Mouse (Mus musculus) midbrain, embryonic 14.5 days (tissue): ENCODE data around the gene Haus6. TPM values are rescaled to one million over a fixed set of nuclear protein-coding genes. Genes with fewer than 3 reads are reported as not detected.

ENCODE experiments used
- ATAC-seq: fragments of 200-750 bp; cut with Nextera tagmentation; 2 replicates; pipeline ENCODE4 v1.8.0; 2017; ENCODE audit warnings: moderate number of reproducible peaks, moderate library complexity; ENCODE audit not compliant: low FRiP score, low TSS enrichment
- DNase-seq: peaks from one replicate; pipeline ENCODE4 v3.0.0-alpha.2; 2015
- H3K27ac ChIP-seq: fragments of 300-500 bp; sonication (generic); replicated peaks from 2 replicates; pipeline ENCODE4 v1.5.1; 2014; ENCODE audit warnings: mild to moderate bottlenecking, low read depth, low read length, moderate library complexity
- H3K27me3 ChIP-seq: fragments of 300-500 bp; sonication (generic); 2 replicates; pipeline ENCODE4 v1.6.1; 2014; ENCODE audit warnings: low read length, control low read depth, mixed read lengths; ENCODE audit not compliant: control insufficient read depth, insufficient read depth
- H3K36me3 ChIP-seq: fragments of 300-500 bp; sonication (generic); 2 replicates; pipeline ENCODE4 v1.6.1; 2014; ENCODE audit warnings: low read length, control low read depth; ENCODE audit not compliant: control insufficient read depth, insufficient read depth
- H3K4me1 ChIP-seq: fragments of 300-500 bp; sonication (generic); 2 replicates; pipeline ENCODE4 v1.6.1; 2014; ENCODE audit warnings: mild to moderate bottlenecking, antibody characterized with exemption, low read length, control low read depth; ENCODE audit not compliant: control insufficient read depth, insufficient read depth
- H3K4me2 ChIP-seq: fragments of 300-500 bp; sonication (generic); 2 replicates; pipeline ENCODE4 v1.6.1; 2014; ENCODE audit warnings: mild to moderate bottlenecking, low read length, moderate library complexity
- H3K4me3 ChIP-seq: fragments of 300-500 bp; sonication (generic); replicated peaks from 2 replicates; pipeline ENCODE4 v1.5.1; 2014; ENCODE audit warnings: low read depth, low read length
- H3K9ac ChIP-seq: fragments of 300-500 bp; sonication (generic); replicated peaks from 2 replicates; pipeline ENCODE4 v1.6.1; 2014; ENCODE audit warnings: mild to moderate bottlenecking, low read length, moderate library complexity
- H3K9me3 ChIP-seq: fragments of 300-500 bp; sonication (generic); 2 replicates; pipeline ENCODE4 v1.6.1; 2016; ENCODE audit warnings: low read length, control low read depth, mixed read lengths; ENCODE audit not compliant: control insufficient read depth
- WGBS: fragments of 180-500 bp; shearing (Covaris S2); extraction: QIAGEN DNeasy Blood & Tissue Kit; methylation state at CpG from one replicate; pipeline ENCODE4 v1.1.7; 2014; 5-methylcytosine and 5-hydroxymethylcytosine counted together
- polyA plus RNA-seq: library from polyadenylated mRNA; unstranded; fragments of >200 nt; fragmentation: Nextera tagmentation; extraction: Ambion mirVana; gene quantifications from 2 replicates; pipeline ENCODE4 v1.2.1, GENCODE M21; 2014

Haus6 gene
- polyA plus RNA-seq, 1 experiment from 2014 or later = 9.8 TPM

GRCm38 (mm10) chr4:86533406-86534090 lies 78.3 kb downstream of the Haus6 start:
- no peak overlapping the region for H3K4me2 ChIP-seq
- no peak overlapping the region for H3K27ac ChIP-seq
- no peak overlapping the region for H3K9ac ChIP-seq
- ATAC-seq (no peak), DNase-seq (no peak)
- H3K4me3 ChIP-seq = no peak overlapping the region
- H3K9me3 ChIP-seq = no peaks in the 10 kb centered on the region
- 87% methylated on average over 8 of the region's 8 CpGs for WGBS
- H3K27me3 ChIP-seq = no peaks in the 10 kb centered on the region
- no peaks in the 10 kb centered on the region for H3K36me3 ChIP-seq
- H3K4me1 ChIP-seq = no peaks in the 10 kb centered on the region

GRCm38 (mm10) chr4:86529161-86529560 lies 82.7 kb downstream of the Haus6 start:
- no peaks in the 10 kb centered on the region for H3K27me3 ChIP-seq
- H3K4me3 ChIP-seq = no peak overlapping the region
- H3K36me3 ChIP-seq = no peaks in the 10 kb centered on the region
- H3K9me3 ChIP-seq = no peaks in the 10 kb centered on the region
- no peak for ATAC-seq
- H3K9ac ChIP-seq = no peak overlapping the region
- no peaks in the 10 kb centered on the region for H3K4me1 ChIP-seq
- no peak overlapping the region for H3K4me2 ChIP-seq
- no peak for DNase-seq
- no peak overlapping the region for H3K27ac ChIP-seq
- WGBS = 82% methylated on average over 6 of the region's 6 CpGs

Other genes starting within 250 kb of the Haus6 start
- not detected in 2 replicates for gene Saxo1, start 53.7 kb downstream of the Haus6 start, polyA plus RNA-seq
- gene Rraga, start 36.4 kb downstream of the Haus6 start, polyA plus RNA-seq = 159 and 192 TPM in 2 replicates
- gene Plin2, start 58.0 kb upstream of the Haus6 start, polyA plus RNA-seq = 30.9 and 41.3 TPM in 2 replicates
- gene Dennd4c, start 136.5 kb upstream of the Haus6 start, polyA plus RNA-seq = 3.9 and 5.1 TPM in 2 replicates
- 413 and 486 TPM in 2 replicates for gene Rps6, start 245.4 kb upstream of the Haus6 start, polyA plus RNA-seq